Mouse (Mus musculus) heart, embryonic 16.5 days (tissue): ENCODE data around the gene Cxcl12. TPM values are rescaled to one million over a fixed set of nuclear protein-coding genes. Genes with fewer than 3 reads are reported as not detected.

Experiments
- ATAC-seq: fragments of 200-750 bp; cut with Nextera tagmentation; replicated peaks from 2 replicates; pipeline ENCODE4 v1.8.0; 2017; ENCODE audit warnings: moderate number of reproducible peaks; ENCODE audit not compliant: insufficient read depth, low FRiP score; ENCODE audit errors: extremely low read depth
- H3K27ac ChIP-seq: fragments of 300-500 bp; sonication (generic); 2 replicates; pipeline ENCODE4 v1.5.1; 2014; ENCODE audit warnings: mild to moderate bottlenecking, low read length, control low read depth, moderate library complexity
- H3K27me3 ChIP-seq: fragments of 300-500 bp; sonication (generic); 2 replicates; pipeline ENCODE4 v1.6.1; 2014; ENCODE audit warnings: low read length, mixed read lengths; ENCODE audit not compliant: control insufficient read depth, insufficient read depth
- H3K36me3 ChIP-seq: fragments of 300-500 bp; sonication (generic); 2 replicates; pipeline ENCODE4 v1.6.1; 2014; ENCODE audit not compliant: control insufficient read depth, insufficient read depth
- H3K4me1 ChIP-seq: fragments of 300-500 bp; sonication (generic); 2 replicates; pipeline ENCODE4 v1.6.1; 2014; ENCODE audit warnings: low read length, mixed read lengths; ENCODE audit not compliant: control insufficient read depth, insufficient read depth
- H3K4me2 ChIP-seq: fragments of 300-500 bp; sonication (generic); 2 replicates; pipeline ENCODE4 v1.6.1; 2014; ENCODE audit warnings: low read depth, mild to moderate bottlenecking, control low read depth, low read length
- H3K4me3 ChIP-seq: fragments of 300-500 bp; sonication (generic); 2 replicates; pipeline ENCODE4 v1.5.1; 2014; ENCODE audit warnings: mild to moderate bottlenecking, control low read depth, low read length
- H3K9ac ChIP-seq: fragments of 300-500 bp; sonication (generic); 2 replicates; pipeline ENCODE4 v1.6.1; 2014; ENCODE audit warnings: low read length, control low read depth
- H3K9me3 ChIP-seq: fragments of 300-500 bp; sonication (generic); replicated peaks from 2 replicates; pipeline ENCODE4 v1.6.1; 2016; ENCODE audit warnings: low read length; ENCODE audit not compliant: control insufficient read depth
- WGBS: fragments of 180-500 bp; shearing (Covaris S2); extraction: QIAGEN DNeasy Blood & Tissue Kit; methylation state at CpG from one replicate; pipeline ENCODE4 v1.1.7; 2014; 5-methylcytosine and 5-hydroxymethylcytosine counted together
- polyA plus RNA-seq: library from polyadenylated mRNA; unstranded; fragments of >200 nt; fragmentation: Nextera tagmentation; extraction: Ambion mirVana; gene quantifications from 2 replicates; pipeline ENCODE4 v1.2.1, GENCODE M21; 2015

The Cxcl12 gene
- 119 and 138 TPM in 2 replicates for polyA plus RNA-seq

DNA sequence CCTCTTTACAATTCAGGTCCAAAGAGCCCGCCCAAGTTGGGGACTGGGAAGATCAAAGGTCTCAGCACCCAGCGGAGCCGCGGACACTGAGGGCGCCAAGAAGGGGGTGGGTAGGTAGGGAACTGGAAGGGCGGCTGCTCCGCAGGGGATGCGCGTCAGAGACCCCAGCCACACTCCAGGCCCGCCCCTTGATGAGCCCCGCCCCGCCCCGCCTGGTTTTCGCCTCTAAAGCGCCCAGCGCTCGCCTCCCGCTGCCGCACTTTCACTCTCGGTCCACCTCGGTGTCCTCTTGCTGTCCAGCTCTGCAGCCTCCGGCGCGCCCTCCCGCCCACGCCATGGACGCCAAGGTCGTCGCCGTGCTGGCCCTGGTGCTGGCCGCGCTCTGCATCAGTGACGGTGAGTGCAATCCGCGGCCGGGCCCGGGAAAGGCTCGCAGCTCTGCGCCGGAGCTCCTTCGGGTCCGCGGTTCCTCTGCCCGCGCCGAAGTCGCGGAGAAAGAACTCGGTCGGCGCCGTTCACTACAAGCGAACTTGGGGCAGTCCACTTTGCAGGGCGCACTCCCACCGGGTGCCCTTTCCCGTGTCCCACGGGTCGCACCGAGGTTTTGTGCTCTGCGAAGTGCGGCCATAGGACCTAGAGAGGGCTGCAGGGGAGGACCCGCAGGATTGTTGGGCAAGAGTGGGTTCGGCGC lies at the start of gene Cxcl12:
Gene Cxcl12 (plus strand): TSS at position 215 of the 691 bp plus-strand sequence.
- peak; percentile 52 for ATAC-seq
- peak within 1 kb of the TSS; percentile 87 for H3K9ac ChIP-seq
- H3K4me2 ChIP-seq = peak within 1 kb of the TSS; percentile 93
- no peaks in the 10 kb centered on the region for H3K9me3 ChIP-seq
- under 1% methylated on average over 63 of the region's 64 CpGs for WGBS
- H3K27me3 ChIP-seq = peaks cover 27% of the 10 kb centered on the region
- H3K27ac ChIP-seq = peak within 1 kb of the TSS; percentile 64
- H3K4me3 ChIP-seq = peak within 1 kb of the TSS; percentile 88
- no peaks in the 10 kb centered on the region for H3K36me3 ChIP-seq
- H3K4me1 ChIP-seq = peaks cover 8% of the 10 kb centered on the region; the same call in 1 of the 2 replicates

DNA sequence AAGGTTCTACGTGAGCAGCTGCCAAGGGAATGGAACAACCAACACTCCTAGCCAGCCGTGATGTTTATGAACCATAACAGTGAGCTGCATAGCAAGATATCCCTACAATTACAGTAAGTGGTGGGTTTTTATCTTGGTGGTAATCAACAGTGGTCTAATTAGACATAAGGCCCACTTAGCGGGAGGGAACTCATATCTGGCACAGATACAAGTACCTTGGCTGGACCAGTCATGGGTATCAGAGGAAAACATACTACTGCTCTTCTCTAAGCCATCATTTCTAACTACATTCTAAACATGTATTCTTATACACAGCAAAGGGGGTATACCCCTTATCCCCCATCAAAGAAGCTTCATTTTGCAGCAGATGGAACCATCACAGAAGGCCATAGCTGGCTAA lies 46.3 kb upstream of the Cxcl12 start:
- H3K9ac ChIP-seq = no peak overlapping the region
- no peak for ATAC-seq

GRCm38 (mm10) chr6:117126356-117126755 lies 42.0 kb upstream of the Cxcl12 start:
- no peak overlapping the region for H3K4me2 ChIP-seq
- no peak overlapping the region for H3K27ac ChIP-seq
- no peak overlapping the region for H3K9ac ChIP-seq
- no peaks in the 10 kb centered on the region for H3K36me3 ChIP-seq
- no peak overlapping the region for H3K4me3 ChIP-seq
- H3K27me3 ChIP-seq = no peaks in the 10 kb centered on the region
- ATAC-seq = no peak
- no peaks in the 10 kb centered on the region for H3K9me3 ChIP-seq
- WGBS = 78% methylated on average over 1 of the region's 1 CpGs
- H3K4me1 ChIP-seq = peaks cover 4% of the 10 kb centered on the region

More for the DNA sequence above, 46.3 kb upstream of the Cxcl12 start:
- H3K9me3 ChIP-seq = no peaks in the 10 kb centered on the region
- H3K4me1 ChIP-seq = no peaks in the 10 kb centered on the region
- no peaks in the 10 kb centered on the region for H3K27me3 ChIP-seq
- no peak overlapping the region for H3K27ac ChIP-seq
- no peak overlapping the region for H3K4me2 ChIP-seq
- WGBS = 81% methylated on average over 3 of the region's 3 CpGs
- no peaks in the 10 kb centered on the region for H3K36me3 ChIP-seq
- H3K4me3 ChIP-seq = no peak overlapping the region

DNA sequence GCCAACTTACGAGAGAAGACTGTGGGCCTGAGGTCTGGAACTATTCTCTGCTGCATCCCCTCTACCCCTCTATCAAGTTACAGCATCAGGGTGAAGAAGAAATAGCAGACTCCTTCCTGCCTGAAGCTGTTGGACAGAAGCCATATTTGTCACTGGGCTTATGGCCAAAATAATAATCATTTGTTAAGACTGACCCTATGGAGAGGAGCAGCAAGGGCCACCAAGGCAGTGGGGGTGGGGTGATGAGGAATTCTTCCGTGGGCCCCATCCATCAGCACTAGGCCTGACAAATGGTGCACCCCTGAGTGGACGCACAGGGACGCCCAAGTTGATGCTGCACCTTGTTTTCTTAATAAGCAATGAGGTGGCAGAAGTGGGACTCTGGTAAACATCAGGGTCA lies 38.9 kb upstream of the Cxcl12 start:
- H3K27ac ChIP-seq = no peak overlapping the region

GRCm38 (mm10) chr6:117130680-117131111 lies 37.6 kb upstream of the Cxcl12 start:
- no peak overlapping the region for H3K27ac ChIP-seq
- no peaks in the 10 kb centered on the region for H3K36me3 ChIP-seq
- no peak for ATAC-seq
- WGBS = 74% methylated on average over 15 of the region's 15 CpGs
- H3K4me2 ChIP-seq = no peak overlapping the region
- H3K4me1 ChIP-seq = peaks cover 12% of the 10 kb centered on the region
- H3K9ac ChIP-seq = no peak overlapping the region
- no peaks in the 10 kb centered on the region for H3K27me3 ChIP-seq
- H3K9me3 ChIP-seq = no peaks in the 10 kb centered on the region
- no peak overlapping the region for H3K4me3 ChIP-seq

More for the DNA sequence above, 38.9 kb upstream of the Cxcl12 start:
- no peak for ATAC-seq
- no peak overlapping the region for H3K9ac ChIP-seq
- no peaks in the 10 kb centered on the region for H3K36me3 ChIP-seq
- no peaks in the 10 kb centered on the region for H3K9me3 ChIP-seq
- H3K4me2 ChIP-seq = no peak overlapping the region
- 51% methylated on average over 4 of the region's 4 CpGs for WGBS
- no peak overlapping the region for H3K4me3 ChIP-seq
- H3K27me3 ChIP-seq = no peaks in the 10 kb centered on the region
- peaks cover 9% of the 10 kb centered on the region for H3K4me1 ChIP-seq

DNA sequence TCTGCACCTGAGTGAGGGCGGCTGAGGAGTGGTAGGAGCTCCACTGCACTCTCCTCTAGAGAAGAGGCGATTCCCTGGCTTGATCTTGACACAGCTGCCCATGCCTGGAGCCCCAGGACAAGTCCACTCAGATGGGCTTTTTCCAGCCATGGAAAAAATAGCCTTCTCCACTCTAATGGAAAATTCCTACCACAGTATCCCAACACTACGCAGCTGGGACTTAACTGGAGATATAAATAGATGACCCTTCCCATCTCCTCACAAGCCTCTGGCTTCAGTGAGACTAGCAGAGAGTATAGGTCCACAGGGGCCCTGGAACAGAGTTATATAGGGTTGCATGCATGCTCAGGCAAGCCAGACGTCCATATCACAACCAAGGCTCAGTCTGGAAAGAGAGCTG lies 33.8 kb upstream of the Cxcl12 start:
- WGBS = 36% methylated on average over 4 of the region's 4 CpGs
- Histone ChIP-seq H3K9ac (no peak overlapping the region), H3K36me3 (no peaks in the 10 kb centered on the region), H3K27ac (peak overlapping the region; percentile 41), H3K4me3 (no peak overlapping the region), H3K4me2 (no peak overlapping the region), H3K27me3 (no peaks in the 10 kb centered on the region), H3K4me1 (peaks cover 8% of the 10 kb centered on the region), H3K9me3 (no peaks in the 10 kb centered on the region)
- peak; percentile 69 for ATAC-seq

GRCm38 (mm10) chr6:117137735-117138134 lies 30.6 kb upstream of the Cxcl12 start:
- no peak overlapping the region for H3K27ac ChIP-seq
- peaks cover 8% of the 10 kb centered on the region; the same call in 1 of the 2 replicates for H3K4me1 ChIP-seq
- no peaks in the 10 kb centered on the region for H3K36me3 ChIP-seq
- no peaks in the 10 kb centered on the region for H3K9me3 ChIP-seq
- 57% methylated on average over 2 of the region's 2 CpGs for WGBS
- H3K9ac ChIP-seq = no peak overlapping the region
- ATAC-seq = no peak
- no peaks in the 10 kb centered on the region for H3K27me3 ChIP-seq
- H3K4me3 ChIP-seq = no peak overlapping the region
- H3K4me2 ChIP-seq = no peak overlapping the region

DNA sequence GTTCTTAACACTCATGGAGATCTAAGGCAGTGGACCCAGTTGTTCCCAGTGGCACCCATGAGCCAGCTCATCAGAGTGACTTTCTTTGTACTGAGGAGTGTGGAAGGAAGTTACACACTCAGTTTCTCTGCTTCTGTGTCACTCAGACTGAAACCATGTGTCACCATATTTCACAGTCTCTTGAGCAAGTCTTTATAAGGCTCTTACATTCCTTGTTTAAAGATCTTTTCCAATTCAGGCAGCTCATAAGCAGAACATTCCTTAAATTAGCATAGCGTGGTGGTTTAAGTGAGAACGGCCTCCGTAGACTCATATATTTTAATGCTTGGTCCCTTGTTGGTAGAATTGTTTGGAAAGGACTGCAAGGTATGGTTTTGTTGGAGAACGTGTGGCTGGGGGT lies 27.4 kb upstream of the Cxcl12 start:
- H3K4me2 ChIP-seq = no peak overlapping the region
- H3K36me3 ChIP-seq = no peaks in the 10 kb centered on the region
- ATAC-seq = no peak
- H3K4me1 ChIP-seq = no peaks in the 10 kb centered on the region
- H3K9me3 ChIP-seq = no peaks in the 10 kb centered on the region
- H3K9ac ChIP-seq = no peak overlapping the region
- 89% methylated on average over 4 of the region's 4 CpGs for WGBS
- no peaks in the 10 kb centered on the region for H3K27me3 ChIP-seq
- no peak overlapping the region for H3K27ac ChIP-seq
- no peak overlapping the region for H3K4me3 ChIP-seq

GRCm38 (mm10) chr6:117146951-117147350 lies 21.4 kb upstream of the Cxcl12 start:
- WGBS = 72% methylated on average over 10 of the region's 10 CpGs
- Histone ChIP-seq H3K9me3 (no peaks in the 10 kb centered on the region), H3K27me3 (no peaks in the 10 kb centered on the region), H3K4me2 (no peak overlapping the region), H3K36me3 (no peaks in the 10 kb centered on the region), H3K27ac (no peak overlapping the region), H3K4me1 (no peaks in the 10 kb centered on the region), H3K9ac (no peak overlapping the region), H3K4me3 (no peak overlapping the region)
- no peak for ATAC-seq
